Mouse (Mus musculus) testis, adult 2 months (tissue): ENCODE measurements around the gene Rbm20.

ENCODE experiments used
- CTCF ChIP-seq: fragments of 200-500 bp; IDR thresholded peaks from 2 replicates; pipeline ENCODE4 v1.5.1; 2012; ENCODE audit warnings: low read depth, mild to moderate bottlenecking, inconsistent platforms, low read length, moderate library complexity; ENCODE audit not compliant: control insufficient read depth, insufficient read depth, insufficient replicate concordance
- POLR2A ChIP-seq: fragments of 200-500 bp; IDR thresholded peaks from 2 replicates; pipeline ENCODE4 v1.6.1; 2012; ENCODE audit warnings: low read depth, mild to moderate bottlenecking, inconsistent platforms, low read length, moderate library complexity; ENCODE audit not compliant: control insufficient read depth

- TF ChIP-seq CTCF (no peak), POLR2A (no peak)
Measured at GRCm38 (mm10) chr19:53745354-53745753, 68.2 kb downstream of the Rbm20 start.
